8 mouse cellular contexts compared by ENCODE assay signal in genomic region chr2:85196901-85197300, GRCm38 (mm10). TPM values are rescaled to one million over a fixed set of nuclear protein-coding genes. Genes with fewer than 3 reads are reported as not detected.
DNase-seq lines count a peak whose midpoint lies in the region; ATAC-seq lines count a peak whose summit lies in the region.

Lrrc55 (minus strand) TSS chr2:85197197.

- 47% methylated on average over 1 of the region's 1 CpGs for whole genome bisulfite sequencing in embryonic facial prominence, embryonic 14.5 days
- WGBS in neural tube, embryonic 13.5 days = 87% methylated on average over 1 of the region's 1 CpGs

- H3K36me3 ChIP-seq in embryonic facial prominence, embryonic 14.5 days (ENCODE audit: control insufficient read depth, insufficient read depth, low read length) = no peaks in the 10 kb centered on the region
- 0 out of 2 replicates have a peak, but pooled peaks cover under 1% of the 10 kb centered on the region for H3K36me3 ChIP-seq in neural tube, embryonic 13.5 days

- H3K27me3 ChIP-seq in embryonic facial prominence, embryonic 14.5 days (replicated peaks; ENCODE audit: control insufficient read depth, insufficient read depth, low read length) = no peaks in the 10 kb centered on the region
- H3K27me3 ChIP-seq in neural tube, embryonic 13.5 days = no peaks in the 10 kb centered on the region

- peak within 1 kb of the TSS; percentile 32 for H3K9ac ChIP-seq in embryonic facial prominence, embryonic 14.5 days (ENCODE audit: low read depth, low read length)
- H3K9ac ChIP-seq in neural tube, embryonic 13.5 days = peak within 1 kb of the TSS; percentile 71

- H3K4me2 ChIP-seq in embryonic facial prominence, embryonic 14.5 days (ENCODE audit: low read depth, low read length) = peak within 1 kb of the TSS; percentile 48
- H3K4me2 ChIP-seq in neural tube, embryonic 13.5 days = peak within 1 kb of the TSS; percentile 65

- ATAC-seq in embryonic facial prominence, embryonic 14.5 days (ENCODE audit: low read depth) = no peak
- no peak for ATAC-seq in neural tube, embryonic 13.5 days (ENCODE audit: low read depth)

- DNase-seq in layer of hippocampus, adult 8-10 months (ENCODE audit: low spot score in 2 of 2) = no peak
- DNase-seq in layer of hippocampus, adult 11-12 months (ENCODE audit: low spot score) = no peak
- no peak for DNase-seq in embryonic facial prominence, embryonic 14.5 days (ENCODE audit: low spot score)
- DNase-seq in layer of hippocampus, postnatal 10 days (ENCODE audit: low spot score in 2 of 2) = no peak
- no peak for DNase-seq in spleen, postnatal 4 days (ENCODE audit: low spot score in 2 of 2)
- no peak for DNase-seq in gastrocnemius, postnatal 25 days
- no peak for DNase-seq in gastrocnemius, postnatal 4 days (ENCODE audit: low spot score in 2 of 2)

- no peaks in the 10 kb centered on the region for H3K9me3 ChIP-seq in embryonic facial prominence, embryonic 14.5 days (ENCODE audit: control insufficient read depth, low read length)
- H3K9me3 ChIP-seq in neural tube, embryonic 13.5 days = no peaks in the 10 kb centered on the region

- peak within 1 kb of the TSS; percentile 24 for H3K4me3 ChIP-seq in embryonic facial prominence, embryonic 14.5 days (ENCODE audit: low read depth, low read length)
- peak within 1 kb of the TSS; percentile 45 for H3K4me3 ChIP-seq in neural tube, embryonic 13.5 days

- no peaks in the 10 kb centered on the region for H3K4me1 ChIP-seq in embryonic facial prominence, embryonic 14.5 days (ENCODE audit: control insufficient read depth, insufficient read depth, low read length)
- peaks cover 15% of the 10 kb centered on the region for H3K4me1 ChIP-seq in neural tube, embryonic 13.5 days (replicated peaks)

- no peak within 1 kb of the TSS for H3K27ac ChIP-seq in embryonic facial prominence, embryonic 14.5 days (replicated peaks; ENCODE audit: low read depth, low read length)
- H3K27ac ChIP-seq in neural tube, embryonic 13.5 days (replicated peaks) = peak within 1 kb of the TSS; percentile 72

RNA-seq across cellular contexts. Expression of gene Lrrc55, which starts in this region (rescaled TPM):
- total RNA-seq in layer of hippocampus, adult 8-10 months (2022) = 10 to 100 TPM; 15.3 to 19.1 (median 16.6) TPM
- polyA plus RNA-seq in embryonic facial prominence, embryonic 14.5 days (2014; fragmentation: Nextera tagmentation; extraction: Ambion mirVana) = 2.1 and 2.3 TPM in 2 replicates
- total RNA-seq in layer of hippocampus, postnatal 10 days (2021) = 10 to 100 TPM; 40.1 to 43.0 TPM
- polyA plus RNA-seq in neural tube, embryonic 13.5 days (2015; fragmentation: Nextera tagmentation; extraction: Ambion mirVana) = 5.1 and 5.6 TPM in 2 replicates
- 1 to 10 TPM in 1 of 2 experiments, under 1 TPM in 1; 0.59 to 1.8 TPM for total RNA-seq in gastrocnemius, postnatal 25 days (2021)
- 1 to 10 TPM; 3.0 to 4.7 TPM for total RNA-seq in gastrocnemius, postnatal 4 days (2021)
